Mouse (Mus musculus): ENCODE results near the gene Unc13b. TPM values are rescaled to one million over a fixed set of nuclear protein-coding genes. Genes with fewer than 3 reads are reported as not detected.
A peak's percentile ranks its signal among the peaks of the same experiment; 100 is the strongest.

Unc13b gene
- polyA plus RNA-seq, 1 experiment from 2014 or later: 3.0 TPM

DNA sequence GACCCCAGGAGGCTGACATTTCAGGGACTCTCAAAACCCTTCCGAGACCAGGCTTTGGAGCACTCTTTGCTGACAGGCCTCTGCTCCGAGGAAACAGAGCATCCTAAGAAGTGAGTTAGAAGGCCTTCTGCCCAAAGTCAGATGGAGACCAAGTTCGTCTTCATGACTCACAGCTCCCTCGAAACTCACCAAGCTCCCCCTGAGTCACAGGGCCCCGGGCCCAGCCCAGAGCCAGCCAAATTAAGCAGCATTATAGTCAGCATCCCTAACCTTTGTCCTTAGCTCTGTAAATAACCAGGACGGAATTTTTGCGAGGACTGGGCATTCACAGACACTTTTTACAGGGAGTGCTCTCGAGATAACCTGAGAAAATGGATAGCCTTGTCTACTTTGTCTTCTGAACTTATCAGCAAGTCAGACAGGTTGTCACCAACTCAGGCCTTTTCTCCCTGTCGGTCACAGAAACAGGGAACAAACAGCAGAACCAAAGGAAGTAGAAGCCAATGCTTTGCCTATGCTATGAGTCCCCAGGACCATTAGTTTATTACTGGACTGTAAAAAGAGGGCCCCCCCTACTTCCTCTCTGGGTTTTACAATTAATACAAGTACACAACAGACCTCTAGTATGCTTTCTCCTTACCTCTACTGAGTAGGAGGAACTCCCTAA is 17.7 kb upstream of the Unc13b start:
- Histone ChIP-seq H3K4me1 (ENCODE audit: insufficient read depth, low read depth, low read length) (peaks cover 19% of the 10 kb centered on the region), H3K27ac (ENCODE audit: low read length) (peak overlapping the region; percentile 57), H3K36me3 (ENCODE audit: insufficient read depth, low read length) (no peaks in the 10 kb centered on the region), H3K4me3 (ENCODE audit: low read depth, low read length) (no peak overlapping the region), H3K27me3 (replicated peaks; ENCODE audit: insufficient read depth, low read length) (no peaks in the 10 kb centered on the region), H3K9me3 (ENCODE audit: low read length) (no peaks in the 10 kb centered on the region), H3K4me2 (replicated peaks; ENCODE audit: low read depth, low read length) (no peak overlapping the region), H3K9ac (replicated peaks; ENCODE audit: low read depth) (no peak overlapping the region)
- ATAC-seq: no peak
- WGBS: 65% methylated on average over 9 of the region's 9 CpGs
- no peak for DNase-seq (ENCODE audit: low spot score)
- TF ChIP-seq EP300 (IDR thresholded peaks at IDR 0.05) (no peak), CTCF (IDR thresholded peaks at IDR 0.05) (no peak)

DNA sequence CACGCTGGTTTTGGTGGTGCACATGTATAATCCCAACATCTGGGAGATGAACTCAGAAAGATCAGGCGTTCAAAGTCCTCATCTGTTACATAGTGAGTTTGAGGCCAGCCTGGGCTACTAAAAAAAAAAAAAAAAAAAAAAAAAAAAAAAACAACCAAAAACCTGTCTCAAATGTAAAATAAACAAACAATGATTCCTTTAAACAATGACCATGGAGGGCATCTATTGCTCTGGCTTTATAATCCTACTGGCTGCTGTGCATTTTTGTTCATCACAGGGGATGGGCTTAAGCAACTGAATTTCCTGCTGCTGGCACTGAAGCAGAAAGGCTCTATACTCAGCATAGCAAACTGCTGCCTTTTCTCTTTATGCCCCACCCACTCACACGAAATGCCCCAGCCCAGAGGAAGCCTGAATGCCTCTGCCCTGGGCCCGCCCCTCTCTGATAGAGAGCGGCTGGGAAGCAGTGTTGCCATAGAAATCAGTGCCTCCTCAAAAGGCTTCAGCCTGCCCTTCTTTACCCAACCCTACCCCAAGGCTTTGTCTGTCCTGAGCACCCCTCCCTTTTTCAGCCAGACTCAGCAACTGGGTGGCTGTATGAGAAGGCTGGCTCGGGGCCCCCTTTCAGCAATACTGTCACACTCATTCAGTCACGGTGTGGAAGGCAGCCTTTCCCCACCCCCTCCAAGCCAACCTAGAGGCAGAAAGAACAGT is 15.0 kb upstream of the Unc13b start:
- ATAC-seq: peak; percentile 18
- peak overlapping the region; percentile 91 for H3K27ac ChIP-seq (ENCODE audit: low read length)
- H3K9me3 ChIP-seq (ENCODE audit: low read length): no peaks in the 10 kb centered on the region
- peaks cover 18% of the 10 kb centered on the region for H3K4me1 ChIP-seq (ENCODE audit: insufficient read depth, low read depth, low read length)
- H3K4me3 ChIP-seq (ENCODE audit: low read depth, low read length): peak overlapping the region; percentile 10; the same call in 1 of the 2 replicates
- H3K4me2 ChIP-seq (replicated peaks; ENCODE audit: low read depth, low read length): peak overlapping the region; percentile 82
- TF ChIP-seq CTCF (IDR thresholded peaks at IDR 0.05) (no peak), EP300 (IDR thresholded peaks at IDR 0.05) (no peak)
- no peaks in the 10 kb centered on the region for H3K36me3 ChIP-seq (ENCODE audit: insufficient read depth, low read length)
- WGBS: 17% methylated on average over 7 of the region's 7 CpGs
- peak; percentile 95 for DNase-seq (ENCODE audit: low spot score)
- no peaks in the 10 kb centered on the region for H3K27me3 ChIP-seq (replicated peaks; ENCODE audit: insufficient read depth, low read length)
- no peak overlapping the region; the same call in 1 of the 2 replicates for H3K9ac ChIP-seq (replicated peaks; ENCODE audit: low read depth)

DNA sequence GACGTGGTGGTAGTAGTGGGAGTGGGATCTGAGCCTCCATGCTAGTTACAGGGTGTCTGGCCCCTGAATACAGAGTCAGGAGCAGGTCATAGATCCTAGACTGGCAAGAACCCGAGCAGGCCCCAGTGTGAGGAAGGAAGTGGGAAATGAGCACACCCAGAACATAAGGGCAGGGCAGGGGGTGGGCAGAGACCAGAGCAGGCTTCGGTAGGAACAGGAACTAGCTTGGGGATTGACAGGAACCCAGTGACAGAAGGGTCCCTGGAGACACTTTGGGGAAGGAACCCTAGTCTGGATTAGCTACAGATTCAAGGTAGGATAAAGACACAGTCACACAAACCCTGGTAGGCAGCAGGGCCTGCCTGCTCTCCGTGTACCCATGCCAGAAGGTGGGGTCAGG is 14.1 kb upstream of the Unc13b start:
- Histone ChIP-seq H3K27ac (ENCODE audit: low read length) (peak overlapping the region; percentile 91), H3K4me2 (replicated peaks; ENCODE audit: low read depth, low read length) (peak overlapping the region; percentile 82), H3K36me3 (ENCODE audit: insufficient read depth, low read length) (no peaks in the 10 kb centered on the region), H3K4me1 (ENCODE audit: insufficient read depth, low read depth, low read length) (peaks cover 11% of the 10 kb centered on the region; the same call in 1 of the 2 replicates), H3K4me3 (ENCODE audit: low read depth, low read length) (peak overlapping the region; percentile 46), H3K9me3 (ENCODE audit: low read length) (no peaks in the 10 kb centered on the region), H3K27me3 (replicated peaks; ENCODE audit: insufficient read depth, low read length) (no peaks in the 10 kb centered on the region), H3K9ac (replicated peaks; ENCODE audit: low read depth) (no peak overlapping the region)
- DNase-seq (ENCODE audit: low spot score): peak; percentile 81
- ATAC-seq: no peak
- 12% methylated on average over 4 of the region's 4 CpGs for WGBS
- no peak for TF ChIP-seq CTCF (IDR thresholded peaks at IDR 0.05)
- 0 out of 2 replicates have a peak, but pooled peaks have one; percentile 36 for TF ChIP-seq EP300 (IDR thresholded peaks at IDR 0.05)

DNA sequence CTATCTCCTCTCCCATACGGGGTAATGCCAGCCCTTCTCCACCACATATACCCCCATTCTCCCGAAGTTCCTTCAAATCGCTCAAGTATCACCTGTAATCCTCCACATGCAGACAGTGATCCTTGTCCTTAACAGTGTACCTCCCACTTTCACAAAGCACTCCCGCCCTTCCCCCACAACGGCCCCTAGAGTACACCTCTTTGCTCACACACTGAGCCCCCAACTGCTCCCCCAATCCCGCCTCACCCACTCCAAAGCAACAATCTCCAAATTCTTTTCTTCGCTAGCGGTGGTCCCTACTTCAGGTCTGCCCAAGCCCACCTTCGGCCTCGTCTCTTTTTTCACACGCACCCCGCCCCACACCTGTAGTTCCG is 13.5 kb upstream of the Unc13b start:
- Histone ChIP-seq H3K36me3 (ENCODE audit: insufficient read depth, low read length) (no peaks in the 10 kb centered on the region), H3K4me3 (ENCODE audit: low read depth, low read length) (peak overlapping the region; percentile 46), H3K4me2 (replicated peaks; ENCODE audit: low read depth, low read length) (peak overlapping the region; percentile 82), H3K9me3 (ENCODE audit: low read length) (no peaks in the 10 kb centered on the region), H3K27ac (ENCODE audit: low read length) (peak overlapping the region; percentile 91), H3K4me1 (ENCODE audit: insufficient read depth, low read depth, low read length) (peaks cover 11% of the 10 kb centered on the region; the same call in 1 of the 2 replicates), H3K9ac (replicated peaks; ENCODE audit: low read depth) (peak overlapping the region; percentile 43), H3K27me3 (replicated peaks; ENCODE audit: insufficient read depth, low read length) (no peaks in the 10 kb centered on the region)
- 5% methylated on average over 13 of the region's 13 CpGs for WGBS
- no peak for TF ChIP-seq EP300 (IDR thresholded peaks at IDR 0.05)
- TF ChIP-seq CTCF (IDR thresholded peaks at IDR 0.05): no peak
- no peak for DNase-seq (ENCODE audit: low spot score)
- no peak for ATAC-seq

DNA sequence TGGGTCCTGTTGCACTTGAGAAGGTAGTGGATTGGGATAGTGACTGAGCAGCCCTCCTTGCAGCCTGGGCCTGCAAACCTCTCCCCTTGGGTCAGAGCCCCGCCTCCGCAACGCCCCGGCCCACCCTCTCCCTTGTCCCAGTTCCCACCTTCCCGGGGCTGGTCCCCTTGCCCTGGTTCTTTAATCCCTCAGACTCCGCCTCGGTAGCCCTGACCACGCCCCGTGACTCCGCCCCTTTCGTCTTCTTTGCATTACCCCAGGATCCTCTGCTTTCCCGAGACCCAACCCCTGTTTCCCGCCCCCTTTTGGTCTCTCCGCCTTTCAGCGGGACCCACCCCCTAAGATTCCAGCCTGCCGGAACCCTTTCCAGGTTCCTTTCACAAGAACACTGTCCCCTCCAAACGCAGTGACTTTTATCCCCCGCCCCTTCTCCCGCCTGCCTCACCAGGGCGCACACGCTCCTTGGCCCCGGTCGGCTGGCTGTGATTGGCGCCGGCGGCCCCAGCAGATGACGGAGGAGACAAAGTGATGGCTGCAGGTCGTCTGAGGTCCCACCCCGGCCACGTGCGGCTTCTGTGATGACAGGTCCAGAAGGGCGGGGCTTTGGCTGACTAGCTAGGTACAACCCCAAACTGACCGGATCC is 13.0 kb upstream of the Unc13b start, which contains the start of gene Fam214b:
Gene Fam214b, minus strand, starts transcription at position 562 of the 644 bp plus-strand sequence.
- H3K4me3 ChIP-seq (ENCODE audit: low read depth, low read length): peak within 1 kb of the TSS; percentile 46
- H3K4me2 ChIP-seq (replicated peaks; ENCODE audit: low read depth, low read length): peak within 1 kb of the TSS; percentile 82
- H3K36me3 ChIP-seq (ENCODE audit: insufficient read depth, low read length): no peaks in the 10 kb centered on the region
- DNase-seq (ENCODE audit: low spot score): peak; percentile 98
- H3K27ac ChIP-seq (ENCODE audit: low read length): peak within 1 kb of the TSS; percentile 91
- no peaks in the 10 kb centered on the region for H3K9me3 ChIP-seq (ENCODE audit: low read length)
- H3K9ac ChIP-seq (replicated peaks; ENCODE audit: low read depth): peak within 1 kb of the TSS; percentile 43
- WGBS: 3% methylated on average over 33 of the region's 33 CpGs
- ATAC-seq: peak; percentile 93
- H3K27me3 ChIP-seq (replicated peaks; ENCODE audit: insufficient read depth, low read length): no peaks in the 10 kb centered on the region
- H3K4me1 ChIP-seq (ENCODE audit: insufficient read depth, low read depth, low read length): peaks cover 11% of the 10 kb centered on the region; the same call in 1 of the 2 replicates
- TF ChIP-seq CTCF (IDR thresholded peaks at IDR 0.05) (0 out of 2 replicates have a peak, but pooled peaks have one; percentile 2), EP300 (IDR thresholded peaks at IDR 0.05) (no peak)

DNA sequence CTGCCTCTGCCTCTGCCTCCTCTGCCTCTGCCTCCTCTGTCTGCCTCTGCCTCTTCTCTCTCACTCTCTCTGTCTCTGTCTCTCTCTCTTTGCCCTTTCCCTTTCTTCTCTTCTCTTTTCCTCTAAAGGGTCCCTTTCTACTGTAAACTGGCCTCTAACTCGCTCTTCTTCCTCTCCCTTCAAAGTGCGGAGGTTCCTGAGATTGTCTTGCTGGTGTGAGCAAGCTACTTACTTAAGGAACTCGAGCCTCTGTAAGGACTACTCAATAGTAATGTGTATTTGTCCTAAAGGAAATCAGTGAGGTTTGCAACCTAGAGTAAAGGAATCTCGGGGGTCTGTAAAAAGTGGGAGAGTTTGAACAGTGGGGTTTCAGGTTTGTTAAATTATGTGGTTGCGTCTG is 12.1 kb upstream of the Unc13b start:
- no peak for TF ChIP-seq EP300 (IDR thresholded peaks at IDR 0.05)
- TF ChIP-seq CTCF (IDR thresholded peaks at IDR 0.05): no peak
- DNase-seq (ENCODE audit: low spot score) (no peak), ATAC-seq (no peak)
- WGBS: 41% methylated on average over 5 of the region's 5 CpGs
- H3K4me1 ChIP-seq (ENCODE audit: insufficient read depth, low read depth, low read length): peaks cover 11% of the 10 kb centered on the region; the same call in 1 of the 2 replicates
- H3K36me3 ChIP-seq (ENCODE audit: insufficient read depth, low read length): no peaks in the 10 kb centered on the region
- H3K4me3 ChIP-seq (ENCODE audit: low read depth, low read length): no peak overlapping the region
- no peaks in the 10 kb centered on the region for H3K9me3 ChIP-seq (ENCODE audit: low read length)
- peak overlapping the region; percentile 20; the same call in 1 of the 2 replicates for H3K27ac ChIP-seq (ENCODE audit: low read length)
- H3K27me3 ChIP-seq (replicated peaks; ENCODE audit: insufficient read depth, low read length): no peaks in the 10 kb centered on the region
- no peak overlapping the region for H3K9ac ChIP-seq (replicated peaks; ENCODE audit: low read depth)
- peak overlapping the region; percentile 82; the same call in 1 of the 2 replicates for H3K4me2 ChIP-seq (replicated peaks; ENCODE audit: low read depth, low read length)

All from lung, postnatal 0 days (tissue).